Mouse (Mus musculus): Measurements from ENCODE around the gene Tiam2. TPM values are rescaled to one million over a fixed set of nuclear protein-coding genes. Genes with fewer than 3 reads are reported as not detected.
A peak's percentile ranks its signal among the peaks of the same experiment; 100 is the strongest.

Gene Tiam2
- polyA plus RNA-seq, 1 experiment from 2014 or later = 3.3 TPM

- Histone ChIP-seq H3K27me3 (ENCODE audit: insufficient read depth, low read length) (no peaks in the 10 kb centered on the region), H3K4me3 (replicated peaks; ENCODE audit: low read depth, low read length) (no peak overlapping the region), H3K9me3 (replicated peaks; ENCODE audit: low read length) (no peaks in the 10 kb centered on the region), H3K27ac (no peak overlapping the region), H3K9ac (ENCODE audit: low read depth, low read length) (no peak overlapping the region), H3K36me3 (ENCODE audit: insufficient read depth, low read length) (no peaks in the 10 kb centered on the region), H3K4me2 (ENCODE audit: low read length) (no peak overlapping the region), H3K4me1 (replicated peaks; ENCODE audit: insufficient read depth, low read length) (no peaks in the 10 kb centered on the region)
- no peak for TF ChIP-seq CTCF (IDR thresholded peaks at IDR 0.05; ENCODE audit: low read depth)
- ATAC-seq (replicated peaks; ENCODE audit: low FRiP score, low read depth) (no peak), DNase-seq (ENCODE audit: low spot score) (no peak)
- 18% methylated on average over 1 of the region's 1 CpGs for whole genome bisulfite sequencing
These were observed 33.9 kb downstream of the Tiam2 start for GRCm38 (mm10) chr17:3360236-3360635.

GRCm38 (mm10) chr17:3361751-3362150 lies 35.4 kb downstream of the Tiam2 start:
- no peaks in the 10 kb centered on the region for H3K9me3 ChIP-seq (replicated peaks; ENCODE audit: low read length)

GRCm38 (mm10) chr17:3363216-3363615 lies 36.8 kb downstream of the Tiam2 start:
- no peak for TF ChIP-seq CTCF (IDR thresholded peaks at IDR 0.05; ENCODE audit: low read depth)
- H3K27me3 ChIP-seq (ENCODE audit: insufficient read depth, low read length) = no peaks in the 10 kb centered on the region
- no peak for ATAC-seq (replicated peaks; ENCODE audit: low FRiP score, low read depth)
- no peaks in the 10 kb centered on the region for H3K4me1 ChIP-seq (replicated peaks; ENCODE audit: insufficient read depth, low read length)
- no peaks in the 10 kb centered on the region for H3K9me3 ChIP-seq (replicated peaks; ENCODE audit: low read length)
- no peak overlapping the region for H3K4me3 ChIP-seq (replicated peaks; ENCODE audit: low read depth, low read length)
- no peaks in the 10 kb centered on the region for H3K36me3 ChIP-seq (ENCODE audit: insufficient read depth, low read length)
- no peak overlapping the region for H3K4me2 ChIP-seq (ENCODE audit: low read length)
- DNase-seq (ENCODE audit: low spot score) = no peak
- WGBS = 85% methylated on average over 2 of the region's 2 CpGs
- no peak overlapping the region for H3K27ac ChIP-seq
- H3K9ac ChIP-seq (ENCODE audit: low read depth, low read length) = no peak overlapping the region

More at GRCm38 (mm10) chr17:3361751-3362150, 35.4 kb downstream of the Tiam2 start:
- no peak overlapping the region for H3K27ac ChIP-seq
- H3K9ac ChIP-seq (ENCODE audit: low read depth, low read length) = no peak overlapping the region
- no peaks in the 10 kb centered on the region for H3K4me1 ChIP-seq (replicated peaks; ENCODE audit: insufficient read depth, low read length)
- H3K4me3 ChIP-seq (replicated peaks; ENCODE audit: low read depth, low read length) = no peak overlapping the region
- DNase-seq (ENCODE audit: low spot score) (no peak), ATAC-seq (replicated peaks; ENCODE audit: low FRiP score, low read depth) (no peak)
- no peaks in the 10 kb centered on the region for H3K27me3 ChIP-seq (ENCODE audit: insufficient read depth, low read length)
- no peak overlapping the region for H3K4me2 ChIP-seq (ENCODE audit: low read length)
- no peaks in the 10 kb centered on the region for H3K36me3 ChIP-seq (ENCODE audit: insufficient read depth, low read length)
- 77% methylated on average over 2 of the region's 2 CpGs for WGBS
- no peak for TF ChIP-seq CTCF (IDR thresholded peaks at IDR 0.05; ENCODE audit: low read depth)

GRCm38 (mm10) chr17:3366741-3367140 lies 40.4 kb downstream of the Tiam2 start:
- no peak overlapping the region for H3K9ac ChIP-seq (ENCODE audit: low read depth, low read length)
- no peaks in the 10 kb centered on the region for H3K27me3 ChIP-seq (ENCODE audit: insufficient read depth, low read length)
- H3K4me2 ChIP-seq (ENCODE audit: low read length) = no peak overlapping the region
- ATAC-seq (replicated peaks; ENCODE audit: low FRiP score, low read depth) (no peak), DNase-seq (ENCODE audit: low spot score) (no peak)
- H3K27ac ChIP-seq = no peak overlapping the region
- H3K36me3 ChIP-seq (ENCODE audit: insufficient read depth, low read length) = no peaks in the 10 kb centered on the region
- no peak overlapping the region for H3K4me3 ChIP-seq (replicated peaks; ENCODE audit: low read depth, low read length)
- no peaks in the 10 kb centered on the region for H3K9me3 ChIP-seq (replicated peaks; ENCODE audit: low read length)
- H3K4me1 ChIP-seq (replicated peaks; ENCODE audit: insufficient read depth, low read length) = no peaks in the 10 kb centered on the region
- TF ChIP-seq CTCF (IDR thresholded peaks at IDR 0.05; ENCODE audit: low read depth) = no peak
- 85% methylated on average over 3 of the region's 3 CpGs for WGBS

- no peaks in the 10 kb centered on the region for H3K36me3 ChIP-seq (ENCODE audit: insufficient read depth, low read length)
- no peaks in the 10 kb centered on the region for H3K9me3 ChIP-seq (replicated peaks; ENCODE audit: low read length)
- ATAC-seq (replicated peaks; ENCODE audit: low FRiP score, low read depth) (no peak), DNase-seq (ENCODE audit: low spot score) (peak; percentile 82)
- H3K4me3 ChIP-seq (replicated peaks; ENCODE audit: low read depth, low read length) = no peak overlapping the region
- no peak overlapping the region for H3K27ac ChIP-seq
- no peak overlapping the region for H3K9ac ChIP-seq (ENCODE audit: low read depth, low read length)
- no peaks in the 10 kb centered on the region for H3K27me3 ChIP-seq (ENCODE audit: insufficient read depth, low read length)
- 47% methylated on average over 1 of the region's 1 CpGs for WGBS
- H3K4me2 ChIP-seq (ENCODE audit: low read length) = no peak overlapping the region
- no peaks in the 10 kb centered on the region for H3K4me1 ChIP-seq (replicated peaks; ENCODE audit: insufficient read depth, low read length)
- no peak for TF ChIP-seq CTCF (IDR thresholded peaks at IDR 0.05; ENCODE audit: low read depth)
These were observed 42.0 kb downstream of the Tiam2 start for GRCm38 (mm10) chr17:3368386-3368785.

- ATAC-seq (replicated peaks; ENCODE audit: low FRiP score, low read depth) (no peak), DNase-seq (ENCODE audit: low spot score) (peak; percentile 15)
- Histone ChIP-seq H3K4me1 (replicated peaks; ENCODE audit: insufficient read depth, low read length) (no peaks in the 10 kb centered on the region), H3K4me2 (ENCODE audit: low read length) (no peak overlapping the region; the same call in 1 of the 2 replicates), H3K4me3 (replicated peaks; ENCODE audit: low read depth, low read length) (no peak overlapping the region), H3K9ac (ENCODE audit: low read depth, low read length) (no peak overlapping the region), H3K27me3 (ENCODE audit: insufficient read depth, low read length) (no peaks in the 10 kb centered on the region), H3K27ac (no peak overlapping the region), H3K36me3 (ENCODE audit: insufficient read depth, low read length) (no peaks in the 10 kb centered on the region), H3K9me3 (replicated peaks; ENCODE audit: low read length) (no peaks in the 10 kb centered on the region)
- WGBS = 66% methylated on average over 4 of the region's 4 CpGs
- TF ChIP-seq CTCF (IDR thresholded peaks at IDR 0.05; ENCODE audit: low read depth) = no peak
These were observed 43.3 kb downstream of the Tiam2 start for GRCm38 (mm10) chr17:3369631-3370030.

- DNase-seq (ENCODE audit: low spot score) (no peak), ATAC-seq (replicated peaks; ENCODE audit: low FRiP score, low read depth) (no peak)
- Histone ChIP-seq H3K4me1 (replicated peaks; ENCODE audit: insufficient read depth, low read length) (no peaks in the 10 kb centered on the region), H3K27me3 (ENCODE audit: insufficient read depth, low read length) (no peaks in the 10 kb centered on the region), H3K9me3 (replicated peaks; ENCODE audit: low read length) (no peaks in the 10 kb centered on the region), H3K4me2 (ENCODE audit: low read length) (no peak overlapping the region), H3K9ac (ENCODE audit: low read depth, low read length) (no peak overlapping the region), H3K36me3 (ENCODE audit: insufficient read depth, low read length) (no peaks in the 10 kb centered on the region), H3K27ac (no peak overlapping the region), H3K4me3 (replicated peaks; ENCODE audit: low read depth, low read length) (no peak overlapping the region)
- WGBS = 54% methylated on average over 2 of the region's 2 CpGs
- TF ChIP-seq CTCF (IDR thresholded peaks at IDR 0.05; ENCODE audit: low read depth) = no peak
These were observed 52.2 kb downstream of the Tiam2 start for GRCm38 (mm10) chr17:3378606-3379005.
